Mouse (Mus musculus) liver, adult (tissue): ENCODE measurements around the gene Plekhf1.

Experiments used
- GATA4 ChIP-seq: IDR thresholded peaks from 2 replicates; pipeline ENCODE4 v1.6.1; 2014; ENCODE audit warnings: mild to moderate bottlenecking, low read length; ENCODE audit not compliant: insufficient replicate concordance

Gene Plekhf1

GRCm38 (mm10) chr7:38227900-38228298 lies at the start of gene Plekhf1:
TSS of gene Plekhf1 (minus strand) at chr7:38228016.
- no peak for TF ChIP-seq GATA4

GRCm38 (mm10) chr7:38272551-38272950 lies 44.7 kb upstream of the Plekhf1 start:
- no peak for TF ChIP-seq GATA4

GRCm38 (mm10) chr7:38271859-38272258 lies 44.0 kb upstream of the Plekhf1 start:
- no peak for TF ChIP-seq GATA4

DNA sequence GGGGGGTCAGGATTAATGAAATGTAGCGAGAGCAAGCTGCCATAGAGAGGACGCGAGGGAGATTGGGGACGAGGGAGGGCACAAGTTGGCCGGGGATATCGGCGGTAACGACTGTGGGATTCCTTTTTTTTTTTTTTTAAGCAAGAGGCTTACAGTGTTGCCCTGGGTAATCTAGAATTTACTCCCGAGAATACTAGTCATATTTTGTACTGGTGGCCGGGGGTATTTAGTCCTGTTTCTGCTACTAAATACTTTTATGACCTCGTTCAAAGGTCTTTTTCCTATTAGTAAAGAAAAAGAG lies 43.6 kb upstream of the Plekhf1 start:
- no peak for TF ChIP-seq GATA4

GRCm38 (mm10) chr7:38270703-38271510 lies 43.1 kb upstream of the Plekhf1 start, which contains the start of gene Pop4:
TSS of gene Pop4 (minus strand) at chr7:38271423.
- TF ChIP-seq GATA4, result no peak; the same call in 1 of the 2 replicates

DNA sequence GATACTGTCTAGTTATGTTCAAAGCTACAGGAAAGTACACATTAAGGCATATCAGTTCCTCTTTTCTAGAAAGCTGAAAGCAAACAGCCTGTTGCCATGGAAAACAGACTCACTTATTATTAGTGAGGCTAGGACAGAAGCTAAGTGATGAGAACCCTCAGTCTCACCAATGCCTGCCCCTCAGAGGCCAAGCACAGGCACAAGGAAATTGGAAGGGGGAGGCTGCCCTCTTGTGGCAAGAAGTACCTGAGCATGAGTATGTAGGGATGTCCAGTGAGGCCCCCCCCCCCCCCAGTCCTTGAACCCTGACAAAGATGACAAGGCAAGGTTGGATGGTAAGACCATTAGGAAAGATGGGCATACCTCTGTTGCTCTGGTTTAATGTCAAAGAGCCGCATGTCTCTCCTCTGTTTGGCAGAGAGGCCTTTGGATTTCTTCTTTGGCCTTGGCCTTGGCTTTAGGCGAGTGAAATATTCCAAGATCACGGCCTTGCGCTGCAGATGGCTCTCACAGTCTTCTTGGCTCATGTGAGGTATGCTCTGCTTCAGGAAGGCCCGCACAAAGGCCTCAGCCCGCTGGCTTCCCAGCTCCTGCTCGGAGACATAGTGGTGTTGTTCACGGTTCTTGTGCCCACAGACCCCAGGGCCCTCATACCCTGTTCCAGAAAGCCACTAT lies 39.3 kb upstream of the Plekhf1 start:
- TF ChIP-seq GATA4, result no peak

DNA sequence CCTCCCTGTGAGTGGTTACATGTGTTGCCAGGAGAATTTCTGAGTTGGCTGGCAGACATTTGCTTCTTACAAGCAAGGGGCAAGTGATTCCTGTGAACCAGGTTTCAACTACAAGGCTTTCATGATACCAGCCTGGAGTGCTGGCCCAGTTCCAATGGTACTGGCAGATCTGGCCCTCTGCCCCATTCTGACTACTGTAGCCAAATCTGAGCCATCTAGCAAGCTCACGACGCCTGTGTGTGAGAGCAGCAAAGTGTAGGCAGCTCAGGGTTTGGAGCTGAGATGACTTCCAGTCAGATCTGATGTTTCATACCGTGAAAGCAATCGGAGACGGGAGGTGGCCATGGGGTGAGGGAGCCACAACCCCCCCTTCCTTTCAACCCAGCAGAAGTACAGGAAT lies 34.6 kb upstream of the Plekhf1 start:
- no peak for TF ChIP-seq GATA4

DNA sequence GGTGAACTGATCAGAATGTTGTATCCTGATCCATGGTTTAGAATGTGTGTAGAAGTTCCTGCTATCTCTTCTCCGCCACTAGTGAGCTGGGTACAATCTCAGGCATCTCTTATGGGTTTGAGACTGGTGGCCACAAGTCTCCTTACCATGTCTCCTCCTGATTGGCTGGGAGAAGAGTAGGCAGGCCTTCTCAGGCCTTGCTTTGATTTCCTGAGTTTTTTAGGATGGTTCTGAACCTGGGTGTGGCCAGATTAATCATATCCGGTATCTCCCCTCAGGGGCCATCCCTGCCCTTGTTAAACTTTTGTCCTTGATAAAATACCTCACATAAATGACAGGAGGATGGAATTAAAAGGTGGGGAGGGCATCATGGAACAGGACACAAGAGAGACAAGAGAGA lies 31.8 kb upstream of the Plekhf1 start:
- no peak for TF ChIP-seq GATA4

- no peak for TF ChIP-seq GATA4
Observed at GRCm38 (mm10) chr7:38253441-38253840, 25.6 kb upstream of the Plekhf1 start.

DNA sequence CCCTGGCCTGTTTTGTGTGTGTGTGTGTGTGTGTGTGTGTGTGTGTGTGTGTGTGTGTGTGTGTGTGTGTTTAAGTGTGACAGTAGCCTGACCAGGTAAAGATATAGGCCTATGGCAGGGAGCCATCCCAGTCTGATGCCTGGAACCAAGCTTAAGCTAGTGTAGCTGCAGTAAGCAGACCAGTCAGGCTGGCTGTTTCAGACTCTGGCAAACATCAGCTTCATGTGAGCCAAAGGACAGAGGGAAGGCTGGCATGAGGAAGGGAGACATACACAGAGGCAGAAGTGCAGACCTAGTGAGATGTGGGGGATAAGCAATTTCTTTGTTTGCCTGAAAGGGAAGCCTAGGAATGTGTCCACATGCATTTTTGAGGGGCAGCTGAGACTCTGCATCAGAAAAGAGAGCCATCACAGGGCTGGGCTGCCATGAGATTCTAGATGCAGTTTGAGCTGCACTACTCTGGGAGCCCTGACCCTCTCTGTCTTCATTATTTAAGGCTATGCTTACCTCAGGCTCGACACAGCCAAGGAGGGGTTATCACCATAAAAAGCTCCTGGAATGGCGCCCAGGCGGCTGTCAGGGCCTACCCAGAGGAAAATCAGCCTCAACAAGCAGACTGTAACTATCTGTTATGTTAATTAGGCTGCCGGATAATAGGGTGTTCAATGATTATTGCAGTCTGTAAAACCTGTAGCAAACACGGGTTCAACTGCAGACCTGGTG lies 23.8 kb upstream of the Plekhf1 start:
- TF ChIP-seq GATA4, result no peak

DNA sequence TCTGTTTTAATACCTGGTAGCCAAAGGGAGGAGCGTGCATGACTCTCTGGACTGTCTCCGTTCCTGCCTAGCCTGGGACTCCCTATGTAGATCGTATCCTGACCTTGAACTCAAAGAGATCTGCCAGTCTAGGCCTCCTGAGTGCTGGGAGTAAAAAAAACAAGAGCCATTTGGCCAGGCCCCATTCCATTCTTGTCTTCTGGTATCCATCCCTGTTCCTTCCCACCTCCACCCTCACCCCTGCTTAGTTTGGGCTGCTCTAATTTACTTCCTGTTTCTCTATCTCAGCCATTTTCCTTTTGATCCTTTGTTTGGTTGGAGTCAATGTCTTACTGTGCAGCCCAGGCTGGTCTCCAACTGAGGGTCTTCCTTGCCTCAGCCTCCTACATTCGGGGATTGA lies 14.6 kb upstream of the Plekhf1 start:
- TF ChIP-seq GATA4, result no peak

GRCm38 (mm10) chr7:38237140-38237539 lies 9.3 kb upstream of the Plekhf1 start:
- TF ChIP-seq GATA4, result no peak

DNA sequence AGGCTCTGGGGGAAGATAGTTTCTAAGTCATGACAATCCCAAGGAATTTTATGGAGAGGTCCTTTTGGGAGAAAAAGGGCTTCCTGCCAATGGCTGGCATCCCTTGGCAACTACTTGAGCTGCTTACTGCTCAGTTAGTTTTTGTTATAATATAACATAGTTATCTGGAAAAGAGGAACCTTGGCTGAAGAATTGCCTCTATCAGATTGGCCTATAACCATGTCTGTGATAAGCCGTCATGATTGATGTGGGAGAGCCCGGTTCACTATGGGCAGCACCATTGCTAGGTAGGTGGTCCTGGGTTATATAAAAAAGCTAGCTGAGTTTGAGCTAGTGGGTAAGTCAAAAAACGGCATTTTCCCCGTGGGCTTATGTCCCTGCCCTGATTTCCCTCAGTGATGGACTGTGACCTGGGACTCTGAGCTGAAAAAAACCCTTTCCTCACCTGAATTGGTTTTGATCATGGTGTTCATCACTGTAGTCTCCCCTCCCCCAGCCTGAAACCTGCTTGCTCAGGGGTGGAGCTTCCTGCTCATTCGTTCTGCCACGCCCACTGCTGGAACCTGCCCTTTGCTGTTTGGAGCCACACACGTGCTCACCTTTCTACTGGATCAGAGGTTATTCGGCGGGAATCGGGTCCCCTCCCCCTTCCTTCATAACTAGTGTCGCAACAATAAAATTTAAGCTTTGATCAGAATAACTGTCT lies 8.7 kb upstream of the Plekhf1 start:
- no peak for TF ChIP-seq GATA4

GRCm38 (mm10) chr7:38230285-38230684 lies 2.5 kb upstream of the Plekhf1 start:
- no peak for TF ChIP-seq GATA4

- no peak for TF ChIP-seq GATA4
Observed at GRCm38 (mm10) chr7:38228329-38228728, 513 bp upstream of the Plekhf1 start.
